Mouse (Mus musculus) layer of hippocampus, postnatal 25 days (tissue): ENCODE data around the gene Lrp8. TPM values are rescaled to one million over a fixed set of nuclear protein-coding genes. Genes with fewer than 3 reads are reported as not detected.

Experiments
- DNase-seq, 2 experiments: peaks; one replicate each; pipeline ENCODE4 v3.0.0; 2022; ENCODE audit warnings: mixed read lengths in 2 of 2, low spot score in 1 of 2; ENCODE audit errors: extremely low spot score in 1 of 2
- total RNA-seq, 2 experiments: library from RNA; stranded (reverse); gene quantifications; 2 replicates each; pipeline ENCODE4 v1.2.3; 2021

The Lrp8 gene
- total RNA-seq, 2 experiments from 2014 or later, result 82.9 to 110 TPM

GRCm38 (mm10) chr4:107904252-107904651 is 102.2 kb downstream of the Lrp8 start:
- no peak for DNase-seq

DNA sequence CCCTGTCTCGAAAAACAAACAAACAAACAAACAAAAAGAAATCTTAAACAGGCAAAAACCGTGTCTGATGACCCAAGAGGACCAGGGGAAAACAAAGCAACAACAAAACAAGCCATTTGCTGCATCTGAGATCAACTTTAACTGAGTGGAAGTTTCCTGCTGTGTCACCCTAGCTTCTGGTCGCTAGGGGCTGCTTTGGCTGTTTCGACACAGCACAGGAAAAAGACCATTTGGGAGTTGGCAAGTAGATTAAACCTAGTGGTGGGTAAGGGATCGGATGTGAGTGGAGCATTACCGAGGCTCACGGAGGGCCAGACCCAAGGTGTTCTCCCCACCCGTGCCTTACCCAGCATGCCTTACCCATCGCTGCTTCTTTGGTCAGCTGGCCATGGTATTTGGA is 104.5 kb downstream of the Lrp8 start:
- DNase-seq, result no peak

DNA sequence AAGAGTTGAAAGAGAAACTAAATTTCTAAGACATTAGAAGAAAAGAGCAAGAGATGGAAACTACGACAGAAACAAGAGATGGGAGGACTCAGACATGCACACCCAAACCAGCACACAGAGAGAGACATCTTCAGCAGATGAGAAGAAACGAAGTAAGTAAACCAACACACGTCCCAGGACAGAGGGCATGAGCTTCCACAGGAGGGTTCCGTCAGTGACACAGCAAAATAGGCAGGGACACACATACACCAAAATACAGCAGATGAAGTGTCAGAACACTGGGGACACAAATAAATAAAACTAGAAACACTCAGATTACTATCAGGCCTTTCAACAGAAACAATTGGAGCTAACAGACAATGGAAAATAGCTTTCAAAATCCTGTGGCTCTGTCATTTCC is 108.0 kb downstream of the Lrp8 start:
- DNase-seq, result no peak

- DNase-seq, result no peak
Measured at GRCm38 (mm10) chr4:107920336-107920735, 118.3 kb downstream of the Lrp8 start.

- no peak for DNase-seq
Measured at GRCm38 (mm10) chr4:107921152-107921695, 119.2 kb downstream of the Lrp8 start.

GRCm38 (mm10) chr4:107921952-107922351 is 119.9 kb downstream of the Lrp8 start:
- DNase-seq, result no peak

DNA sequence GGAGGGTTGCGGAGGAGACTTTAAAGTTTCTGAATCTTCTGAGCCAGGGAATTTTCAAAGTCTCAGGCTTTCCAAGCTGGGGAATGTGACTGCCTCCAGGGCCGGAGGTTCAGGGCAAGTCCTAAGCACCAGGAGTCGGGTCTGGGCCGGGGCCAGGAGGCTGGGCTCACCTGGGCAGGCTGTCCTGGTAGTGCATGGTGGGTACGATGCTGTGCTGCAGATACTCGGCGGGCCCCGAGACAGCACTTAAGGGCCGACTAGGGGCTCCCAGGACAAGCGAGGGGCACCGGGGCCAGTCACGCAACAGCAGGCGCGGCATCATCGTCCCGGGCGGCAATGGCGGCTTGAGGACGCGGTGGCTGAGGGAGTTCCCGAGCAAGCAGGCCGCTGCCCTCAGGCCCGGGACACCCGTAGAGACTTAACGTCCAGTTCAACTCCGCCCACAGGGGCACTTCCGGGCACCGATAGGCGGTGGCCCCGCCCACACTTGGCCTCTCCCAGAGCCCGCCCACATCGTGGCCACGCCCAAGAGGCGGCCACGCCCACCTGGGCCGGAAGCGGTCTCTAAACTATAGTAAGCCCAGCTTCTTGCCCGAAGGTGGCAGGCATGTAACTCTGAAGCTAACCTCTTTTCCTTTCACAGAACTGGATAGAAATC is 121.2 kb downstream of the Lrp8 start, which contains the start of gene Cpt2:
Gene Cpt2 (minus strand): TSS at position 466 of the 658 bp plus-strand sequence.
- DNase-seq, result peak; percentile 51 to 63

DNA sequence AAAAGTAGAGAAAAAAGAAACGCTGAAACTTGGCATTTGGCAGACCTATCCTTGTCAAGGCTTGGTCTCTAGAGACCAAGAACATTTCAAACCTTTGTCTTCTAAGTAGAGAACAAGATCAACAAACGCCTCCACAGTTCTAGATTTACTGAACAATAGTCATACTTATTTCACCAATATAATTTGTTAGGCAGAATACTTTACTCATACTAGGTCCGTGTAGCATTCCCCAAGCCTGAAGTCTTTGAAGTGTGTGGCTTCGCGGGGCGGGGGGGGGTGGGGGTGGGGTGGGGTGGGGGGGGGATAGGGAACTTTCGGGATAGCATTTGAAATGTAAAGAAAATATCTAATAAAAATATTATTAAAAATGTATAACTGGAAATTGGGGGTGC is 121.7 kb downstream of the Lrp8 start:
- DNase-seq, result no peak

Other genes with a start within 250 kb of the Lrp8 start
- under 1 TPM; 0.28 to 0.62 TPM for gene Dmrtb1, start 118.0 kb upstream of the Lrp8 start, total RNA-seq
- gene Magoh, start 77.5 kb downstream of the Lrp8 start, total RNA-seq, result 10 to 100 TPM; 37.6 to 41.9 TPM
- gene 0610037L13Rik, start 87.6 kb downstream of the Lrp8 start, total RNA-seq, result 10 to 100 TPM; 64.8 to 71.3 TPM
- 1 to 10 TPM; 6.7 to 7.3 TPM for gene Cpt2, start 121.3 kb downstream of the Lrp8 start, total RNA-seq
- not detected for gene Slc1a7, start 166.1 kb downstream of the Lrp8 start, total RNA-seq